Mouse (Mus musculus) thymus, adult 2 months (tissue): Measurements from ENCODE around the gene Ost4.

Experiments used
- CTCF ChIP-seq: fragments of 200-500 bp; IDR thresholded peaks from 2 replicates; pipeline ENCODE4 v1.5.1; 2012; ENCODE audit warnings: mild to moderate bottlenecking, control low read depth, low read length, moderate library complexity, borderline replicate concordance; ENCODE audit not compliant: control insufficient read depth, poor library complexity, insufficient read depth; ENCODE audit errors: extremely low read depth
- POLR2A ChIP-seq: fragments of 200-500 bp; IDR thresholded peaks from 2 replicates; pipeline ENCODE4 v1.6.1; 2012; ENCODE audit warnings: mild to moderate bottlenecking, low read length, control low read depth, moderate library complexity; ENCODE audit not compliant: control insufficient read depth, poor library complexity, insufficient read depth; ENCODE audit errors: extremely low read depth

- TF ChIP-seq CTCF (no peak), POLR2A (no peak)
These were observed 11.1 kb upstream of the Ost4 start for GRCm38 (mm10) chr5:30918691-30919090.
